Mouse (Mus musculus) lung, postnatal 36 days (tissue): ENCODE measurements around the gene Map4k2.

Experiments used
- DNase-seq: peaks from one replicate; pipeline ENCODE4 v3.0.0; 2022; ENCODE audit warnings: mixed read lengths

The Map4k2 gene

DNA sequence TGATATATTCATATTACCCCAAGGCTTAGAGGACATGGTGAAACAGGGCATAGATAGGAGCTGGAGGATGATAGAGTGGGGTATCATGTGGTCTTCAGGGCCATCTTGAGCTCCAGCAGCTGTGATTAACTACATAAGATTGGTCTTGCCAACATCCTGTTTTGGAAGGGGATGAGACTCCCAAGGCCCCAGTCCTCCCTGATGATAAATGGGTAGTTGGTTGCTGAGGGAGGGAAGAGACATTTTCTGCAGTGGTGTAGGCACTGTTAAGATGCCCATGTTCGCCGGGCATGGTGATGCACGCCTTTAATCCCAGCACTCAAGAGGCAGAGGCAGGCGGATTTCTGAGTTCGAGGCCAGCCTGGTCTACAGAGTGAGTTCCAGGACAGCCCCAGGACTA, 40.3 kb downstream of the Map4k2 start:
- DNase-seq, result no peak

DNA sequence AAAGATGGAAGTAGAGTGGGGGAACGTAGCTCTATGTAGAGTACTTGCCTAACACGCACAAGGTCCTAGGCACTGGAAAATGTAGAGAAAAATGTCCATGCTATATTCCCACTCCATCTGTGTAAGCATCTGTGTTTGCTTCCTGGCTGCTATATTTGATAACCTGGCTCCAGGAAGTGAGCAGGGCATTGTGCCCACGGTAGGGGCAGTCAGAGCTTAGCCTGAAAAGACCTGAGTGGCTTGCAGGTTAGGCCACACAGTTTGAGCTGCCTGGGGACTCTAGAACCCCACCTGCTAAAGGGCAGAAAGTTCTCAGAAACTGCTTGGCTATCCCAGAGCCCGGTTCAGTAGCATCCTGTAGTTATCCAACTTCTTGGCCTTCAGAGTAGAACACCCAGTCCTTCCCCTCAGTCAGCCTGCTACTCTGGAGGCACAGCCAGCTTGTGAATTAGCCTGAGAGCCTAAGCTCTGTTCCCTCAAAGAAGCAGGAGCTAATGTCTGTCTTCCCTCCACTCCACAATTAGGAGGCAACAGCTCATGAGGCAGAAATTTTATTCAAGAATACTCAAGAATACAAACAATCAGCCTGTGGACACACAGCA, 41.5 kb downstream of the Map4k2 start:
- no peak for DNase-seq

DNA sequence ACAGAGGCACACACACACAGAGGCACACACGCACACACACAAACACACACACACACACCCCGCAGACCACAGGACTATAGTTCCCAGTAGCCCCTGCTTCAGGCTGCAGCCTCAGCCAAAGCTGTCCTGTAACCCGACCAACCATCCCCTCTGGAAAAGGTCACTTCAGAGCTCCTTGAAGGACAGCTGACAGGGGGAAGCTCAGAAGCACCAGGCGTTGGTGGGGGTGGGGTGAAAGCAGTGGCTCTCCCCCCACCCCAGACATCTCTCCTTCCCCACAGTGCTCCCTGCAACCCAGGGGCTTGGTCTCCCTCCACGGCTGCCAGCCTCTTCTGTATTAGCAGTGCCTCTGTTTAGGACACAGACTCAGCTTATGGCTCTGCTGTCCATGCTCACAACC, 42.5 kb downstream of the Map4k2 start:
- no peak for DNase-seq

- peak; percentile 77 for DNase-seq
Observed at GRCm38 (mm10) chr19:6384128-6384527, 43.2 kb downstream of the Map4k2 start, which contains the start of gene Pygm. Pygm (plus strand) TSS chr19:6384399.

GRCm38 (mm10) chr19:6384954-6385353, 44.0 kb downstream of the Map4k2 start:
- DNase-seq, result no peak

GRCm38 (mm10) chr19:6385419-6385818, 44.5 kb downstream of the Map4k2 start:
- DNase-seq, result no peak

DNA sequence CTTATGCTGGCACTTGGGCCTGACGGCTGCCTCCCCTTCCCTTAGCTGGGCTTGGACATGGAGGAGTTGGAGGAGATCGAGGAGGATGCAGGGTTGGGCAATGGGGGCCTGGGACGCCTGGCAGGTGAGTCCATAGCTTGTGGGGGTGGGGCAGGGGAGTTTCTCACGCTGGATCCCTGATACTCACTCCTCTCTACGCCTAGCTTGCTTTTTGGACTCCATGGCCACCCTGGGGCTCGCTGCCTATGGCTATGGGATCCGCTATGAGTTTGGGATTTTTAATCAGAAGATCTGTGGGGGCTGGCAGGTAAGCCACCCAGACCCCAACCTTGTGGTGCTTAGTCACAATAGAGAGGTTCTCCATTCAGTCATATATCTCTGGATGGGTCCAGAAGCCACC, 44.9 kb downstream of the Map4k2 start:
- DNase-seq, result no peak

DNA sequence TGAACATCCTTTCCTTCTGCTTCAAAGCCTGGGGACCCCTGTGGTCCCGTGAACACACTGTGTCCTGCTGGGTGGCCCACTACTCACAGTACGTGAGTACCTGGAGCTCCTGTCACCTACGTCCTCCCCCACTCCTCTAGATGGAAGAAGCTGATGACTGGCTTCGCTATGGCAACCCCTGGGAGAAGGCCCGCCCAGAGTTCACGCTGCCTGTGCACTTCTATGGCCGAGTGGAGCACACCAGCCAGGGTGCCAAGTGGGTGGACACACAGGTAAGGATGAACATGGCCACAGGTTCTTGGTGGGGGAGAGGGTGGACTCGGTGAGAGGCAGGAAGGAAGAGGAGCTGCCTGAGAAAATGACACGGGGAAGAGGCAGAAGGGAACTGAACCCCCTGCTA, 45.3 kb downstream of the Map4k2 start:
- no peak for DNase-seq

DNA sequence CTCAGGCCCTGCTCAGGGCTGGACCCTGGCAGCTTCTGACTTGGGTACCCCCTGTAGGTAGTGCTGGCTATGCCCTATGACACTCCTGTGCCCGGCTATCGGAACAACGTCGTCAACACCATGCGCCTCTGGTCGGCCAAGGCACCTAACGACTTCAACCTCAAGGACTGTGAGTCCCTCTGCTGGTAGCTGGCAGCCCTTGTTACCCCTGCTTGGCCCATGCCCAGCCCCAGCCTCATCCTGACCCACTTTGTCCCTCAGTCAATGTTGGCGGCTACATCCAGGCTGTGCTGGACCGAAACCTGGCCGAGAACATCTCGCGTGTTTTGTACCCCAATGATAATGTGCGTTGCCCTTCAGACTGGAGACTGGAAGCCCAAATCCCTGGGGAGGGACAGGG, 47.1 kb downstream of the Map4k2 start:
- no peak for DNase-seq

DNA sequence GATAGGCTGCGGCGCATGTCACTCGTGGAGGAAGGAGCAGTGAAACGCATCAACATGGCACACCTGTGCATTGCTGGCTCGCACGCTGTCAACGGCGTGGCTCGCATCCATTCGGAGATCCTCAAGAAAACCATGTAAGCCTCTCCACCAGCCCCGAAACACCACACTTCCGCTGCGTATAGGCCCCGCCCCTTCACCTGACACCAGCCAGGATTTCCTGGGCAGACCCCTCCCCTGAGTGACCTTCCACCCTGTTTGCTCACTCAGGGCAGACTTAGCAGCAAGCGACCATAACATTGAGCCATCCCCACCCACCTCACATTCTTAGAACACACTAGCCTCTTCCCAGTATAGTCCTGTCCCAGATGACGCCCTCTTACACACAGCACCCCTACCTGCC, 48.9 kb downstream of the Map4k2 start:
- DNase-seq, result peak; percentile 55

DNA sequence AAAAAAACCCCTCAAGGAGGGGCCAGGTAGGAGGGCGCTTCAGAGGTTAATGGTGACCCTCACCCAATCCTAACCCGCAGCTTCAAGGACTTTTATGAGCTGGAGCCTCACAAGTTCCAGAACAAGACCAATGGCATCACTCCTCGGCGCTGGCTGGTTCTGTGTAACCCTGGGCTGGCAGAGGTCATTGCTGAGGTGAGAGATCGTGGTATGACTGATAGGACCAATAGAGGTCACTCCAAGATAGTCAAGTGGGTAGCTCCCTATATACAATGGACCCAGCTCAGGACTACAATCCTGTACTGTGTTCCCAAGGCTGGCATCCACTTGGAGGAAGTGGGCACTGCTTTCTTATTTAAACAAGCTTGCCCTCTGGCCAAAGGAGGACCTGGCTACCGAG, 49.3 kb downstream of the Map4k2 start:
- no peak for DNase-seq

GRCm38 (mm10) chr19:6392743-6393393, 51.9 kb downstream of the Map4k2 start:
- no peak for DNase-seq

DNA sequence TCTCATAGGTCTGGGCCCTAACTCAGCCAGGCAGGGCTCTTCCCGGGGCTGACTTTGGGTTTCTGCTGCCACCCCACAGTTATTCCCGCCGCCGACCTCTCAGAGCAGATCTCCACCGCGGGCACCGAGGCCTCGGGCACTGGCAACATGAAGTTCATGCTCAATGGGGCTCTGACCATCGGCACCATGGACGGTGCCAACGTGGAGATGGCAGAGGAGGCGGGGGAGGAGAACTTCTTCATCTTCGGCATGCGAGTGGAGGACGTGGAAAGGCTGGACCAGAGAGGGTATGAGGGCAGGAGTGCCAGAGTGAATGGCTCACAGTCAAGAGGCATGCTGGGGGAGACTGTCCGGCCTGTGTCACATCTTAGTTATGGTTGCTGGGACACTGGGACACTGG, 52.7 kb downstream of the Map4k2 start:
- DNase-seq, result no peak

GRCm38 (mm10) chr19:6396237-6396636, 55.3 kb downstream of the Map4k2 start:
- DNase-seq, result no peak

- DNase-seq, result no peak
Observed at GRCm38 (mm10) chr19:6397582-6398249, 56.8 kb downstream of the Map4k2 start.

DNA sequence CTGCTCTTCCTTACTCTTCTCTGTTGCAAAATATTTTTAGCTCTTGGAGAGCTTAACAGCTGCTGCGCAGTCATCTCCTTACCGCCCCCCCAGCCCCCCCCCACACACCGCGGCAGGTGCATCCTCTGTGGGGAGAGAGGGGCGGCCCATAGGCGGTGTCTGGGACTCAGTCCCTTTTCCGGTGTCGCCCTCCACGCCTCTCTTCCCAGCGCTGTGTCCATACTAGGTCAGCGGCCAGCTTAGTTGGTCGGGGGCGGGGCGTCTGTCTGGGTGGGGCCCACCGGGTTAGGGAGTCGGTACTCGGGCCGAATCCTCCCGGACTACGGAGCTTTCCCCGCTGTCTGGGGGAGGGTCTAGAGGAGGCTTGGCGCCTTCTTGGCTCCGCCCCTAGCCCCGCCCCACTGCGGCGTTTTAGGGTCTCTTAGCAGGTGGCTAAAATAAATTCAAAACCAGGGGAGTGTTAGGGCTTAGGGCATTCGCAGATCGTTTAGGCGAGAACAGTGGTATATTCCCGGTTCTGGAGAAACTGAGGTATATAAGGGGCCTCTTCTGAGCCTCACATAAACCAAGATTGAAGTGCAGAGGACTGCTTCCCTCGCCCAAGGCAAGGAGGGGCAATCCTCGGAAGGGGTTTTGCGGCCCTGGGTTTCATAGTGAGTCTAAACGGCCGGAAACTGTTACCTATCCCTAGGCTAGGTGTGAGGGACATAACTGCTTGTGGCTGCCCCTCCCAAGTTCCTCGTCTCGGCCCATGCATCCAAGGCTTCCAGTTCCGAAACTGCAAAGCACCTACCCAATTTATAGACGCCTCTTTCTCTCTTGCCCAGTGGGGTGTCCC, 57.7 kb downstream of the Map4k2 start:
- peak; percentile 91 for DNase-seq

- peak; percentile 91 for DNase-seq
Observed at GRCm38 (mm10) chr19:6399285-6400095, 58.6 kb downstream of the Map4k2 start, which contains the start of gene Rasgrp2. Rasgrp2 (plus strand) TSS chr19:6399340.

DNA sequence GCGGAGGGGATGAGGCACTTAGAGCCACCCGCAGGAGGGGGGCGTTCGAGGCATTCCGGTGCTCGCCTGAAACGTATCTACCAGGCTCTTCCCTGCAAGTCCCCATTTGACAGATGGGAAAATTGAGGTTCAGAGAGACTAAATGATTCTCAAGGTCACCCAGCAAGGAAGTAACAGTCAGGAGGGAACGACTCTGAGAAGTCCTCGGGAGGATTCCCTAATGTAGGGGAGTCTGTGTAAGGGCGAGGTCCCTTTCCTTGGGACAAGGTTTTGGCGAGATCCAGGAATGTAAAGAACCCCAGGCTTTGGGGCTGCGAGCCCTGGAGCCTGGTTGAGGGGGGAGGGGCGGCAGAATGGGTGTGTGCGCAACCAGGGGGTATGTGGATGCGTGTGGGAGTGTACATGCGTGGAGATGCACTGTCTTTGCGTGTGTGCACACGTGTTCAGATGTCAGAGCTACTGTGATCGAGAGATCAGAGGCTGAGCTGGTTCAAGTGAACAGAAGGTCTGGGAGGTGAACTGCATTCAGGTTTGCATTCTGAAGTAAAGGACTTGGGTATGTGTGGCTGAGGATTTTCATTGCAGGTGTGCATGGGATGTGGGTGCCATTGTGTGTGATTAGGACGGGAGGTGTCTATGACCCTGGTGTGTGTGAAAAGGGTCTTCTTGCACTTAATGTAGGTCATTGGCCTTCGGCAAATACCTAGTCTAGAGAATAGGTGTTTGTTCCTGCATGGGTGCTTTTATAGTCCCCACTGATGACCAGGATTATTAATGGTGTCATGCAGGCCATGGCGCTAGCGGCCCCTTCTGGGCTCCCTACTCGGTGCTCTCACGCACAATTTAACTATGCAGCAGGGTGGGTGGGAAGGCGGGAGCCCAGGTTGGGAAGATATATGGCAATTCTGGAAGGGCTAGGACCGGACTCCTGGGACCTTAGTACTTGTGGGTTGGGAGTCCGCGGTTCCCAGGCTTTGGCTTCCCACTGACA, 59.5 kb downstream of the Map4k2 start:
- peak; percentile 41 for DNase-seq

DNA sequence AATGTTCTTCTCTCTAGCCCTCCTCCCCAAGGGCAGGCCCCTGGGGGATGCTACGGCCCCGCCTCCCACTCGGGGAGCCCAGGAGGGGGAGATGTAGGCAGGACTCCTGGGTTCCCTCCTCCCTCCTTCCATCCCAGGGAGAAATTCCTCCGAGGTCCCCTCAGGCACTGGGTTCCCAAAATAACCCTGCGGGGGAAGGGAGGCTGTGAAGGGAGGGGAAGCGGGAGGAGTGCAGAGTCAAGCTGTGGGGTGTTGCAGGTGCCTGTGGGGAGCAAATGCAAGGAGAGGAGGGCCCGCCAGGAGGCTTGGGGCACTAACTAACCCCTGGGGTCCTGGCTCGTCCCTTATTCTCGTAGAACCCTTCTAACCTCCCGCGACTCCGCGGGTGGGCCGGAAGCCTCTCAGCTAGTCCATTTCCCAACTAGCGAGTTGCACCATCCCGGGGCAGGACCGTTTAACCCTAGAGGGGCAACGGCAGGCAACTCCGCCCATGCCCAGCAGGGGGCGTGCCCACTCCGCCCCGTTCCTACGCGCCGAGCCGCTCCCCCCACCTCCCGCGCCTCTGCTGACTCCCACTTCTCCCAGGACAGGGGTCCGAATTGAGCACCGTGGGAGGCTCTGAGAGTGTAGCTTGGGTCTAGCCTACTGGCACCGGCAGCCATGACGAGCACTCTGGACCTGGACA, 60.3 kb downstream of the Map4k2 start:
- peak; percentile 91 for DNase-seq

- peak; percentile 70 for DNase-seq
Observed at GRCm38 (mm10) chr19:6401951-6402350, 61.0 kb downstream of the Map4k2 start.
